ENCODE assay signal across 8 mouse cellular contexts in the genomic region with DNA sequence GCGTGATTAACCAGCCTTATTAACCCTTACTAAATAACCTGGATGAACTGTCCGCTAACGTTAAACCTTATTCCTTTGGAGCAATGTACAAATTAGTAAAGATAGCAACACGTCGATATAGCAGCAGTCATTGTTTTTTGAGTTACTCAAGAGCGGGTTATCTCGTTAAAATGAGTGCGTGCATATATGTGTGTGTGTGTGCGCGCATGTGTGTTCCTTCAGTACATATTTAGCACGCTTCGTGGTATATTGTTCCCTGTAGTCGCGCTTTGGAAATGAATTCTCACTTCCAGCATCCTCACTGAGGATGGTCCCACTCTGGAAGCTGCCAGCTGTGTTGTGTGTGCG. TPM values are rescaled to one million over a fixed set of nuclear protein-coding genes. Genes with fewer than 3 reads are reported as not detected.
DNase-seq lines count a peak whose midpoint lies in the region; ATAC-seq and TF ChIP-seq lines count a peak whose summit lies in the region.

No protein-coding gene starts in this region.

- peak overlapping the region; percentile 99 for H3K4me3 ChIP-seq in layer of hippocampus, adult 2 months
- H3K4me3 ChIP-seq in embryonic facial prominence, embryonic 10.5 days = peak overlapping the region; percentile 72
- peak overlapping the region; percentile 98 for H3K4me3 ChIP-seq in intestine, embryonic 14.5 days (ENCODE audit: low read depth, low read length)
- peak overlapping the region; percentile 96 for H3K4me3 ChIP-seq in myocyte

- no peak for TF ChIP-seq CTCF in layer of hippocampus, adult 2 months (conservative IDR thresholded peaks at IDR 0.05)

- 7% methylated on average over 15 of the region's 15 CpGs for WGBS in embryonic facial prominence, embryonic 10.5 days
- 6% methylated on average over 15 of the region's 15 CpGs for WGBS in intestine, embryonic 14.5 days

- no peak for DNase-seq in layer of hippocampus, adult 2 months (ENCODE audit: low spot score in 2 of 2)
- DNase-seq in layer of hippocampus, postnatal 10 days (ENCODE audit: low spot score in 2 of 2) = no peak
- DNase-seq in embryonic facial prominence, embryonic 10.5 days (ENCODE audit: low spot score) = no peak
- no peak for DNase-seq in intestine, embryonic 14.5 days (ENCODE audit: low spot score)
- no peak for DNase-seq in spleen, postnatal 4 days (ENCODE audit: low spot score in 2 of 2)
- DNase-seq in gastrocnemius, postnatal 25 days = no peak
- no peak for DNase-seq in frontal cortex, postnatal 36 days (ENCODE audit: low spot score in 2 of 2)

- H3K4me2 ChIP-seq in intestine, embryonic 14.5 days (ENCODE audit: low read length) = peak overlapping the region; percentile 98
- H3K4me2 ChIP-seq in myocyte (ENCODE audit: low read depth) = peak overlapping the region; percentile 89

- H3K9me3 ChIP-seq in embryonic facial prominence, embryonic 10.5 days = no peaks in the 10 kb centered on the region
- no peaks in the 10 kb centered on the region for H3K9me3 ChIP-seq in intestine, embryonic 14.5 days (ENCODE audit: control insufficient read depth, low read length)

- no peak for ATAC-seq in intestine, embryonic 14.5 days (replicated peaks; ENCODE audit: low FRiP score, low TSS enrichment, low read depth)

- peaks cover 62% of the 10 kb centered on the region for H3K79me2 ChIP-seq in myocyte (ENCODE audit: control insufficient read depth, insufficient read depth)

- no peak for TF ChIP-seq POLR2A in myocyte (IDR thresholded peaks at IDR 0.05; ENCODE audit: insufficient read length, low read depth)

- H3K4me1 ChIP-seq in embryonic facial prominence, embryonic 10.5 days = peaks cover 25% of the 10 kb centered on the region
- H3K4me1 ChIP-seq in intestine, embryonic 14.5 days (replicated peaks; ENCODE audit: control insufficient read depth, insufficient read depth, low read length) = peaks cover 18% of the 10 kb centered on the region

- no peaks in the 10 kb centered on the region for H3K27me3 ChIP-seq in embryonic facial prominence, embryonic 10.5 days (replicated peaks; ENCODE audit: low read depth, poor library complexity, severe bottlenecking)
- H3K27me3 ChIP-seq in intestine, embryonic 14.5 days (replicated peaks; ENCODE audit: control insufficient read depth, insufficient read depth, low read length) = no peaks in the 10 kb centered on the region
- H3K27me3 ChIP-seq in myocyte (ENCODE audit: control insufficient read depth, insufficient read depth, insufficient read length) = no peaks in the 10 kb centered on the region

- H3K9ac ChIP-seq in intestine, embryonic 14.5 days (ENCODE audit: low read length) = peak overlapping the region; percentile 96

- peak overlapping the region; percentile 82 for H3ac ChIP-seq in myocyte (ENCODE audit: control insufficient read depth, insufficient read length)

- peak overlapping the region; percentile 100 for H3K27ac ChIP-seq in layer of hippocampus, adult 2 months
- peak overlapping the region; percentile 98 for H3K27ac ChIP-seq in embryonic facial prominence, embryonic 10.5 days (replicated peaks)
- peak overlapping the region; percentile 95 for H3K27ac ChIP-seq in intestine, embryonic 14.5 days (ENCODE audit: low read depth)

- peaks cover 60% of the 10 kb centered on the region for H3K36me3 ChIP-seq in embryonic facial prominence, embryonic 10.5 days (replicated peaks)
- H3K36me3 ChIP-seq in intestine, embryonic 14.5 days (ENCODE audit: control insufficient read depth, insufficient read depth, low read length) = peaks cover 36% of the 10 kb centered on the region
- peaks cover 18% of the 10 kb centered on the region for H3K36me3 ChIP-seq in myocyte (ENCODE audit: control insufficient read depth, insufficient read depth)

TF ChIP-seq in myocyte, 11 proteins besides CTCF, POLR2A, EP300 and RAD21:
- TF ChIP-seq MYOG (IDR thresholded peaks at IDR 0.05; ENCODE audit: control insufficient read depth in 1 of 3, insufficient read depth in 1 of 3, insufficient read length in 2 of 3, low read depth in 2 of 3) (no peak), E2F4 (IDR thresholded peaks at IDR 0.05; ENCODE audit: insufficient read depth) (no peak), TCF3 (IDR thresholded peaks at IDR 0.05; ENCODE audit: insufficient read length, low read depth) (no peak), SRF (IDR thresholded peaks at IDR 0.05; ENCODE audit: control insufficient read depth, insufficient read length, low read depth) (no peak), USF1 (IDR thresholded peaks at IDR 0.05; ENCODE audit: low read depth) (no peak), CEBPB (IDR thresholded peaks at IDR 0.05; ENCODE audit: insufficient read depth, poor library complexity, severe bottlenecking) (no peak), MAX (IDR thresholded peaks at IDR 0.05; ENCODE audit: low read depth) (no peak), MYOD1 (IDR thresholded peaks at IDR 0.05; ENCODE audit: control insufficient read depth in 1 of 3, insufficient read length in 2 of 3, low read depth in 2 of 3) (no peak), TCF12 (IDR thresholded peaks at IDR 0.05; ENCODE audit: insufficient read depth, poor library complexity, severe bottlenecking) (no peak)

RNA-seq across cellular contexts. Expression of gene Mrps7, which starts 0.6 kb away (rescaled TPM):
- 10 to 100 TPM; 50.4 to 50.8 TPM for total RNA-seq in layer of hippocampus, adult 2 months (2021)
- 10 to 100 TPM; 50.2 to 54.2 TPM for total RNA-seq in layer of hippocampus, postnatal 10 days (2021)
- polyA plus RNA-seq in embryonic facial prominence, embryonic 10.5 days (2016; fragmentation: Nextera tagmentation; extraction: Ambion mirVana) = 100 and 101 TPM in 2 replicates
- 94.0 and 105 TPM in 2 replicates for polyA plus RNA-seq in intestine, embryonic 14.5 days (2014; fragmentation: Nextera tagmentation; extraction: Ambion mirVana)
- polyA plus RNA-seq in myocyte (2012; fragmentation: generic; extraction: Trizol) = 61.5 TPM
- total RNA-seq in gastrocnemius, postnatal 25 days (2021) = 10 to 100 TPM; 62.2 to 67.5 TPM

RNA-seq across cellular contexts. Expression of gene Gga3, which starts 0.7 kb away (rescaled TPM):
- 10 to 100 TPM; 67.9 to 91.9 TPM for total RNA-seq in layer of hippocampus, adult 2 months (2021)
- 10 to 100 TPM; 48.1 to 49.1 TPM for total RNA-seq in layer of hippocampus, postnatal 10 days (2021)
- polyA plus RNA-seq in embryonic facial prominence, embryonic 10.5 days (2016; fragmentation: Nextera tagmentation; extraction: Ambion mirVana) = 29.6 and 33.3 TPM in 2 replicates
- polyA plus RNA-seq in intestine, embryonic 14.5 days (2014; fragmentation: Nextera tagmentation; extraction: Ambion mirVana) = 19.2 and 20.8 TPM in 2 replicates
- 16.4 TPM for polyA plus RNA-seq in myocyte (2012; fragmentation: generic; extraction: Trizol)
- total RNA-seq in gastrocnemius, postnatal 25 days (2021) = 10 to 100 TPM; 10.8 to 12.5 TPM

RNA-seq across cellular contexts. Expression of gene Mif4gd, which starts 9.7 kb away (rescaled TPM):
- 10 to 100 TPM; 19.5 to 22.5 TPM for total RNA-seq in layer of hippocampus, adult 2 months (2021)
- total RNA-seq in layer of hippocampus, postnatal 10 days (2021) = 10 to 100 TPM; 19.4 to 19.7 TPM
- polyA plus RNA-seq in embryonic facial prominence, embryonic 10.5 days (2016; fragmentation: Nextera tagmentation; extraction: Ambion mirVana) = 19.4 and 19.8 TPM in 2 replicates
- 26.2 and 28.3 TPM in 2 replicates for polyA plus RNA-seq in intestine, embryonic 14.5 days (2014; fragmentation: Nextera tagmentation; extraction: Ambion mirVana)
- polyA plus RNA-seq in myocyte (2012; fragmentation: generic; extraction: Trizol) = 17.5 TPM
- total RNA-seq in gastrocnemius, postnatal 25 days (2021) = 10 to 100 TPM; 35.1 to 54.4 TPM

RNA-seq across cellular contexts. Expression of gene Slc25a19, which starts 25.0 kb away (rescaled TPM):
- 10 to 100 TPM; 60.4 to 66.6 TPM for total RNA-seq in layer of hippocampus, adult 2 months (2021)
- total RNA-seq in layer of hippocampus, postnatal 10 days (2021) = 10 to 100 TPM; 52.2 to 59.5 TPM
- polyA plus RNA-seq in embryonic facial prominence, embryonic 10.5 days (2016; fragmentation: Nextera tagmentation; extraction: Ambion mirVana) = 23.5 and 24.6 TPM in 2 replicates
- 23.3 and 26.4 TPM in 2 replicates for polyA plus RNA-seq in intestine, embryonic 14.5 days (2014; fragmentation: Nextera tagmentation; extraction: Ambion mirVana)
- 13.9 TPM for polyA plus RNA-seq in myocyte (2012; fragmentation: generic; extraction: Trizol)
- 10 to 100 TPM; 44.7 to 58.7 TPM for total RNA-seq in gastrocnemius, postnatal 25 days (2021)

RNA-seq across cellular contexts. Expression of gene Nup85, which starts 38.9 kb away (rescaled TPM):
- total RNA-seq in layer of hippocampus, adult 2 months (2021) = 10 to 100 TPM; 48.7 to 49.3 TPM
- total RNA-seq in layer of hippocampus, postnatal 10 days (2021) = 10 to 100 TPM; 48.9 to 56.3 TPM
- 252 and 253 TPM in 2 replicates for polyA plus RNA-seq in embryonic facial prominence, embryonic 10.5 days (2016; fragmentation: Nextera tagmentation; extraction: Ambion mirVana)
- 192 TPM in 2 replicates for polyA plus RNA-seq in intestine, embryonic 14.5 days (2014; fragmentation: Nextera tagmentation; extraction: Ambion mirVana)
- 41.1 TPM for polyA plus RNA-seq in myocyte (2012; fragmentation: generic; extraction: Trizol)
- total RNA-seq in gastrocnemius, postnatal 25 days (2021) = 10 to 100 TPM; 21.4 to 23.8 TPM
